8 mouse cellular contexts compared by ENCODE assay signal in genomic region chr13:64162626-64163025, GRCm38 (mm10). TPM values are rescaled to one million over a fixed set of nuclear protein-coding genes. Genes with fewer than 3 reads are reported as not detected.
DNase-seq lines count a peak whose midpoint lies in the region; ATAC-seq and TF ChIP-seq lines count a peak whose summit lies in the region.

No protein-coding gene starts in this region.

- DNase-seq in frontal cortex, postnatal 36 days (ENCODE audit: low spot score in 2 of 2): peak; percentile 24 to 40
- no peak for DNase-seq in frontal cortex, adult 2 months (ENCODE audit: extremely low spot score in 1 of 2, low spot score in 1 of 2)
- peak; percentile 34 for DNase-seq in embryonic facial prominence, embryonic 11.5 days (ENCODE audit: low spot score)
- peak; percentile 31 for DNase-seq in hindbrain, postnatal 0 days (ENCODE audit: low spot score)
- no peak for DNase-seq in lung, postnatal 0 days (ENCODE audit: low spot score)
- DNase-seq in c-Kit-positive CD71-positive TER-119-positive erythroid progenitor cells, embryonic 14.5 days (ENCODE audit: low spot score): no peak

- no peak overlapping the region for H3K27ac ChIP-seq in embryonic facial prominence, embryonic 11.5 days (replicated peaks; ENCODE audit: low read depth, low read length)
- no peak overlapping the region for H3K27ac ChIP-seq in hindbrain, postnatal 0 days
- H3K27ac ChIP-seq in lung, postnatal 0 days (ENCODE audit: low read length): no peak overlapping the region
- H3K27ac ChIP-seq in stomach, embryonic 15.5 days: no peak overlapping the region

- no peak for TF ChIP-seq CTCF in C2C12 (IDR thresholded peaks at IDR 0.05; ENCODE audit: control insufficient read depth, insufficient read depth, insufficient read length)
- no peak for TF ChIP-seq CTCF in hindbrain, postnatal 0 days (IDR thresholded peaks at IDR 0.05; ENCODE audit: low read depth)
- no peak for TF ChIP-seq CTCF in lung, postnatal 0 days (IDR thresholded peaks at IDR 0.05)

- TF ChIP-seq EP300 in lung, postnatal 0 days (IDR thresholded peaks at IDR 0.05): no peak

- peak overlapping the region; percentile 98 for H3K4me2 ChIP-seq in embryonic facial prominence, embryonic 11.5 days (ENCODE audit: low read depth, low read length)
- peak overlapping the region; percentile 92 for H3K4me2 ChIP-seq in hindbrain, postnatal 0 days (ENCODE audit: low read depth, low read length)
- H3K4me2 ChIP-seq in lung, postnatal 0 days (replicated peaks; ENCODE audit: low read depth, low read length): peak overlapping the region; percentile 82
- peak overlapping the region; percentile 95 for H3K4me2 ChIP-seq in stomach, embryonic 15.5 days

- no peaks in the 10 kb centered on the region for H3K27me3 ChIP-seq in C2C12 (ENCODE audit: control insufficient read depth, insufficient read depth, insufficient read length)
- H3K27me3 ChIP-seq in embryonic facial prominence, embryonic 11.5 days (ENCODE audit: control insufficient read depth, insufficient read depth, low read length): no peaks in the 10 kb centered on the region
- H3K27me3 ChIP-seq in hindbrain, postnatal 0 days (ENCODE audit: insufficient read depth, low read length): no peaks in the 10 kb centered on the region
- H3K27me3 ChIP-seq in lung, postnatal 0 days (replicated peaks; ENCODE audit: insufficient read depth, low read length): no peaks in the 10 kb centered on the region
- H3K27me3 ChIP-seq in stomach, embryonic 15.5 days (replicated peaks): no peaks in the 10 kb centered on the region

- no peaks in the 10 kb centered on the region for H3K36me3 ChIP-seq in C2C12 (ENCODE audit: control insufficient read depth, insufficient read depth)
- H3K36me3 ChIP-seq in embryonic facial prominence, embryonic 11.5 days (replicated peaks; ENCODE audit: control insufficient read depth, insufficient read depth, low read depth, low read length): no peaks in the 10 kb centered on the region
- no peaks in the 10 kb centered on the region for H3K36me3 ChIP-seq in hindbrain, postnatal 0 days (ENCODE audit: insufficient read depth, low read length)
- H3K36me3 ChIP-seq in lung, postnatal 0 days (ENCODE audit: insufficient read depth, low read length): no peaks in the 10 kb centered on the region
- H3K36me3 ChIP-seq in stomach, embryonic 15.5 days: 0 out of 2 replicates have a peak, but pooled peaks cover 3% of the 10 kb centered on the region

- no peaks in the 10 kb centered on the region for H3K9me3 ChIP-seq in embryonic facial prominence, embryonic 11.5 days (replicated peaks; ENCODE audit: control insufficient read depth, low read length)
- 0 out of 2 replicates have a peak, but pooled peaks cover 5% of the 10 kb centered on the region for H3K9me3 ChIP-seq in hindbrain, postnatal 0 days (ENCODE audit: low read length)
- H3K9me3 ChIP-seq in lung, postnatal 0 days (ENCODE audit: low read length): no peaks in the 10 kb centered on the region
- H3K9me3 ChIP-seq in stomach, embryonic 15.5 days: no peaks in the 10 kb centered on the region

- peak overlapping the region; percentile 63 for H3K4me3 ChIP-seq in C2C12 (ENCODE audit: insufficient read depth, poor library complexity, severe bottlenecking)
- H3K4me3 ChIP-seq in embryonic facial prominence, embryonic 11.5 days (ENCODE audit: low read depth, low read length): peak overlapping the region; percentile 78
- peak overlapping the region; percentile 71 for H3K4me3 ChIP-seq in hindbrain, postnatal 0 days (ENCODE audit: low read length)
- H3K4me3 ChIP-seq in lung, postnatal 0 days (ENCODE audit: low read depth, low read length): peak overlapping the region; percentile 68
- H3K4me3 ChIP-seq in stomach, embryonic 15.5 days (replicated peaks): peak overlapping the region; percentile 64

- H3K79me2 ChIP-seq in C2C12 (ENCODE audit: control insufficient read depth, insufficient read depth): peaks cover 24% of the 10 kb centered on the region

- peak overlapping the region; percentile 87 for H3K9ac ChIP-seq in embryonic facial prominence, embryonic 11.5 days (replicated peaks; ENCODE audit: low read length)
- peak overlapping the region; percentile 76 for H3K9ac ChIP-seq in hindbrain, postnatal 0 days (replicated peaks; ENCODE audit: low read length)
- H3K9ac ChIP-seq in lung, postnatal 0 days (replicated peaks; ENCODE audit: low read depth): peak overlapping the region; percentile 60
- peak overlapping the region; percentile 76 for H3K9ac ChIP-seq in stomach, embryonic 15.5 days

- no peaks in the 10 kb centered on the region for H3K4me1 ChIP-seq in embryonic facial prominence, embryonic 11.5 days (ENCODE audit: control insufficient read depth, insufficient read depth, low read length)
- peaks cover 5% of the 10 kb centered on the region; the same call in 1 of the 2 replicates for H3K4me1 ChIP-seq in hindbrain, postnatal 0 days (ENCODE audit: insufficient read depth, low read length)
- 0 out of 2 replicates have a peak, but pooled peaks cover 6% of the 10 kb centered on the region for H3K4me1 ChIP-seq in lung, postnatal 0 days (ENCODE audit: insufficient read depth, low read depth, low read length)
- H3K4me1 ChIP-seq in stomach, embryonic 15.5 days: peaks cover 12% of the 10 kb centered on the region

- H3ac ChIP-seq in C2C12 (ENCODE audit: control insufficient read depth, insufficient read length, low read depth): peak overlapping the region; percentile 91

- ATAC-seq in embryonic facial prominence, embryonic 11.5 days (replicated peaks; ENCODE audit: insufficient number of reproducible peaks, low FRiP score, low TSS enrichment, low read depth): no peak
- peak; percentile 0; the same call in 1 of the 2 replicates for ATAC-seq in hindbrain, postnatal 0 days
- ATAC-seq in lung, postnatal 0 days: no peak
- 0 out of 2 replicates have a peak, but pooled peaks have one; percentile 1 for ATAC-seq in stomach, embryonic 15.5 days (ENCODE audit: insufficient read depth, low FRiP score, low read depth)

- peaks cover 11% of the 10 kb centered on the region for H3K79me3 ChIP-seq in C2C12 (ENCODE audit: low read depth)

- 1% methylated on average over 14 of the region's 14 CpGs for WGBS in embryonic facial prominence, embryonic 11.5 days
- 2% methylated on average over 14 of the region's 14 CpGs for WGBS in hindbrain, postnatal 0 days
- 6% methylated on average over 14 of the region's 14 CpGs for WGBS in lung, postnatal 0 days
- 4% methylated on average over 14 of the region's 14 CpGs for WGBS in stomach, embryonic 15.5 days

TF ChIP-seq in C2C12, 6 proteins besides CTCF, POLR2A, EP300 and RAD21:
- TF ChIP-seq MAX (IDR thresholded peaks at IDR 0.05): no peak
- TF ChIP-seq MYOD1 (IDR thresholded peaks at IDR 0.05; ENCODE audit: control insufficient read depth, insufficient read length, low read depth): peak; percentile 9
- TF ChIP-seq USF1 (IDR thresholded peaks at IDR 0.05; ENCODE audit: low read depth): no peak
- TF ChIP-seq CEBPB (IDR thresholded peaks at IDR 0.05; ENCODE audit: low read depth): no peak

RNA-seq across cellular contexts. Expression of gene Habp4, which starts 1.0 kb away (rescaled TPM):
- 186 and 204 TPM in 2 replicates for polyA plus RNA-seq in frontal cortex, adult 2 months (2012; rRNA removed)
- 19.1 TPM for polyA plus RNA-seq in C2C12 (2012; fragmentation: generic; extraction: Trizol)
- polyA plus RNA-seq in embryonic facial prominence, embryonic 11.5 days (2014; fragmentation: Nextera tagmentation; extraction: Ambion mirVana): 26.0 and 26.2 TPM in 2 replicates
- total RNA-seq in hindbrain, postnatal 0 days (2014; rRNA removed): 47.1 and 64.6 TPM in 2 replicates
- 63.4 and 65.6 TPM in 2 replicates for polyA plus RNA-seq in hindbrain, postnatal 0 days (2015; fragmentation: Nextera tagmentation; extraction: Ambion mirVana)
- polyA plus RNA-seq in lung, postnatal 0 days (2015; fragmentation: Nextera tagmentation; extraction: Ambion mirVana): 16.6 and 18.8 TPM in 2 replicates
- 19.5 and 22.8 TPM in 2 replicates for polyA plus RNA-seq in stomach, embryonic 15.5 days (2015; fragmentation: Nextera tagmentation; extraction: Ambion mirVana)

RNA-seq across cellular contexts. Expression of gene Zfp367, which starts 9.6 kb away (rescaled TPM):
- polyA plus RNA-seq in frontal cortex, adult 2 months (2012; rRNA removed): 21.1 and 21.3 TPM in 2 replicates
- 7.1 TPM for polyA plus RNA-seq in C2C12 (2012; fragmentation: generic; extraction: Trizol)
- polyA plus RNA-seq in embryonic facial prominence, embryonic 11.5 days (2014; fragmentation: Nextera tagmentation; extraction: Ambion mirVana): 17.9 and 18.7 TPM in 2 replicates
- total RNA-seq in hindbrain, postnatal 0 days (2014; rRNA removed): 15.3 and 17.0 TPM in 2 replicates
- 6.7 and 6.9 TPM in 2 replicates for polyA plus RNA-seq in hindbrain, postnatal 0 days (2015; fragmentation: Nextera tagmentation; extraction: Ambion mirVana)
- 7.6 and 8.4 TPM in 2 replicates for polyA plus RNA-seq in lung, postnatal 0 days (2015; fragmentation: Nextera tagmentation; extraction: Ambion mirVana)
- 22.7 and 23.9 TPM in 2 replicates for polyA plus RNA-seq in stomach, embryonic 15.5 days (2015; fragmentation: Nextera tagmentation; extraction: Ambion mirVana)

RNA-seq across cellular contexts. Expression of gene Slc35d2, which starts 33.5 kb away (rescaled TPM):
- 1.3 and 1.6 TPM in 2 replicates for polyA plus RNA-seq in frontal cortex, adult 2 months (2012; rRNA removed)
- polyA plus RNA-seq in C2C12 (2012; fragmentation: generic; extraction: Trizol): 2.1 TPM
- polyA plus RNA-seq in embryonic facial prominence, embryonic 11.5 days (2014; fragmentation: Nextera tagmentation; extraction: Ambion mirVana): 3.3 and 4.7 TPM in 2 replicates
- 0.83 and 0.89 TPM in 2 replicates for total RNA-seq in hindbrain, postnatal 0 days (2014; rRNA removed)
- 1.5 and 3.4 TPM in 2 replicates for polyA plus RNA-seq in hindbrain, postnatal 0 days (2015; fragmentation: Nextera tagmentation; extraction: Ambion mirVana)
- polyA plus RNA-seq in lung, postnatal 0 days (2015; fragmentation: Nextera tagmentation; extraction: Ambion mirVana): 8.0 and 9.0 TPM in 2 replicates
- 4.6 and 5.4 TPM in 2 replicates for polyA plus RNA-seq in stomach, embryonic 15.5 days (2015; fragmentation: Nextera tagmentation; extraction: Ambion mirVana)

Comparison
In these comparisons a context has a peak if more than half of its experiments do, and no peak if none do; other contexts are left out.
1. DNase-seq: peak in frontal cortex, postnatal 36 days (2 of 2), embryonic facial prominence, embryonic 11.5 days (single experiment) and hindbrain, postnatal 0 days (single experiment); none in frontal cortex, adult 2 months (0 of 2), lung, postnatal 0 days (single experiment) and c-Kit-positive CD71-positive TER-119-positive erythroid progenitor cells, embryonic 14.5 days (single experiment).
2. ATAC-seq: peak in hindbrain, postnatal 0 days (single experiment) and stomach, embryonic 15.5 days (single experiment); none in embryonic facial prominence, embryonic 11.5 days (single experiment) and lung, postnatal 0 days (single experiment).
3. Peak in every context shown above with its lines, with median percentiles within 50 percentile points of each other: H3K4me3 ChIP-seq, H3K4me2 ChIP-seq and H3K9ac ChIP-seq.